Mouse (Mus musculus): ENCODE data around the gene Mthfsl.
"Not testable (repeated sequence)": the region's sequence is repeated elsewhere in the genome, so short reads cannot be mapped to it uniquely, and the experiment has no call there.

Mthfsl gene

DNA sequence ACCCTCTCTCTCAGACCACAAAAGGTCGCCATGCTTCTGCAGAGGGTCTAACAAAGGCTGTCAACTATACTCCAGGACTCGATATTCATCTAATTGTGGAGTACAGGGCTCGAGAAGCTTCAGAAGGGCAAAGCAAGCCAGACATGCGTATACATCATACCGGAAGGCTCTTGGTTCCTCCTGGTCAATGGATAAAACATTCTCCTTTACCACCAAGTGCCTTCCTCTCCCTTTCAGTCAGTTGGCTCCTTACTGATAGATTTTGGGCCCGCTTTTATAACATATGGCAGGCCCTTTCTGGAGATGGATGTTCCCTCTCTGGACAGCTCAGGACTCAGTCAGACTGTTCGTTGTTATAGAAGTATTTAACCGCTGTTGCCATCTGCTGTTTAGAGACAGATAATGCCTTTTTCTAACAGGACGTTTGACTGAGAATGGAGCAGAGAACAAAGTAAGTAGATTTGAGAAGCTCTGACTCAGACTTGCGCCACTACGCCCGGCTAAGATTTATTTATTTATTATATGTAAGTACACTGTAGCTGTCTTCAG is at the start of gene Mthfsl:
Mthfsl (minus strand) TSS at position 308 of the 549 bp plus-strand sequence.
- peak; percentile 44 to 66 for DNase-seq

DNA sequence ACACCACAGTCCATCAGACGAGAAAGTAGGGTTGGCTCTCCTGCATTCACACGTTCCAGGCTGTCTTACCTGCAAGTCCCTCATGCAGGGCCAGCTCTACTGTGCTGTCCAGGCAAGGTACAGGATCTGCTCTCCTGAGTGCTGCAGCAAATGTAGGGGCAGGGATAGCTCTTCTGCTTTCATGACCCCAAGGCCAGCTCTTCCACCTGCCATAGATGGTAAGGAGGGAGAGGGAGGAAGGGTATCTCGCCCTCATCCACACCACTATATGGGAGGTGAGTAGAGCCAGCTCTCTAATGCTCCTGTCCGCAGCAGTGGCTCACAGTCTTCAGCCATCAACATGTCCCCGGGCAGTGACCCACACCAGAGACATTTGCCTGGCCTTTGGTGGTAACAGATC is 49.4 kb upstream of the Mthfsl start:
- not testable (repeated sequence) for DNase-seq

DNA sequence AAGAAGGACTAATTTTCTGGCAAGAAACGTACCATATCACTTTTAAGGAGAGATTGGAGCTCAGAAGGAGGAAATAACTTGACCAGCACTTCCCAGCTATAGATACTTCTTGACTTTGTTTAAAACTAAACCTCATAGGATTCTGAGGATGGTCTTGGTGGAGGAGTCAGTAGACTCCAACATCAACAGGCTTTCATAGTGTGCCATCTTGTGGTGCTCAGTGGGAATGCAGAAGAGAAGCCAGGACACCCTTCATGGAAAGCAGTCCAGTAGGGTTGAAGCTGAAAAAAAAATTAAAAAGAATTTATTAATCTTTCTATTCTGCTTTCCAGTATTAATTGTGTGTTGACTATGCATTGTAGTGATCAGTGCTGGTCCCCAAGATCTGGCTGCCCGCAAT is 26.6 kb upstream of the Mthfsl start:
- peak; percentile 48 to 65 for DNase-seq

DNA sequence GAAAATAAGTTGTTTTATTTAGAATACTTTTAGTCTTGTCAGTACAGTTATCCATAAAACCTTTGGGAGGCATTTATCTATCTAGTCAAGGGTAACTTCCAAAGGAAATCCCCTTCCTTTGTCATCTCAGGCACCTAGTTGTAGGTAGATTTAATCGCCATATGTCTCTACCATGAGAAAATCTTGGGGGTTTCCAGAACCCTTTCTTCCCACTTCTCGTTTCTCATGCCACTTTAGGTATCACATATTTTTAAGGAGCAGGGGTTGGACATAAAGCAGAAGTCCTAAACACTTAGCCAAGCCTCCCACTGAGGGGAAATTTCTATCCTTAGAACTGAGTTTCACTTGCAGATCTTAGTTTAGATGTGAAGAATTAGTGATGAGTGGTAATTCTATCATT is 25.9 kb upstream of the Mthfsl start:
- not testable (repeated sequence) for DNase-seq

DNA sequence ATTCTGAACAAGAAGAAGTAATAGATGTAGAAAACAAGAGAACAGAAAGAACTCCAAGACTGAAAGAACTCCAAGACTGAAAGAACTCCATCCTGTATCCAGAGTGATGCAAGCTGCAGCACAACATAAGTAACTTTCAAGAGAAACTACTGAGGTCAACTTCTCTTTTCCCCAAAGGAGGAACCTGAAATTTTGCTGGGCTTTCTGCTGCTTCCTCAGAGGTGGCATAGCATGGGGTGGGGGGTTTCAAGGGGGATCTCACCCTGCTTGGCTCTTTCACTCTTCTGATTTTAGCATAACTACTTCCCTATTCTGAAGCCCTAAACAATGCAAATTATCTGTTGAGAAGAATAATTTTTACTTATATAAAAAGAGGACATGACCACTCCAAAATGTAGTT is 15.2 kb upstream of the Mthfsl start:
- DNase-seq: not testable (repeated sequence)

DNA sequence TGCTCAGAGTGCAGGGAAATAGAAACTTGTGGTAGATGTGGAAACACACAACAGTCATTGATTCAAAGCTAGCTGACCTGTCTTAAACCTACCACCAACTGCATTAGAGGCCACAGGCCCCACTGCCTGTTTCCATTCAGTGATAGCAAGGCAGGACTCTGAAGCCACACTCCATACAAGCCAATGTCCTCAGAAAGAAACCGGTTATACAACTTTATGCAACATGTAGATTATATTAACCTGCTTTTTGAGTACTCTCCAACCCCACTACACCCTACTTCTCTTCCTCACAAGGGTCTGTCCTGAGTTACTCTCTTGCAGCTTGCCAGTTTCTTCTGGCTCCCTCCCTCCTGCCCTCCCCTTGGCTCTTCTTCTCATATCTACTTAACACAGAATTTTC is 13.1 kb upstream of the Mthfsl start:
- not testable (repeated sequence) for DNase-seq

DNA sequence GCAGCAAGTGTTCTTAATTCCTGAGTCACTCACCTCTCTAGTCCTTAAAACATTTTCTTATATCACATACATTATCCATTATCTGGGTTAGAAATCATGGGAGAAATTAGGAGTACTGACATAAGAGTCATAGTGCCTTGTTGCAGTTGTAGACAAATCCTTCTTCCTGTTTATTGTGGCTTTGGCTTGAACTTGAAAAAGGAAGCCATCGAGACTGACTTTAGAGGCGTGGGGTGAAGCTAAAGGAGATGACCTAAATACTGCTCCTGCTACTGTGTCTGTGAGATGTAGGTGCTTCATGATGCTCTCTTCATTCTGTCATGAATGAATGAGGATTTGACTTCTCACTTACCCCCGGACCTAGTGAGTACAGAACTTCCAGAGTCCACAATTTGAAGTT is 12.2 kb upstream of the Mthfsl start:
- DNase-seq: not testable (repeated sequence)

DNA sequence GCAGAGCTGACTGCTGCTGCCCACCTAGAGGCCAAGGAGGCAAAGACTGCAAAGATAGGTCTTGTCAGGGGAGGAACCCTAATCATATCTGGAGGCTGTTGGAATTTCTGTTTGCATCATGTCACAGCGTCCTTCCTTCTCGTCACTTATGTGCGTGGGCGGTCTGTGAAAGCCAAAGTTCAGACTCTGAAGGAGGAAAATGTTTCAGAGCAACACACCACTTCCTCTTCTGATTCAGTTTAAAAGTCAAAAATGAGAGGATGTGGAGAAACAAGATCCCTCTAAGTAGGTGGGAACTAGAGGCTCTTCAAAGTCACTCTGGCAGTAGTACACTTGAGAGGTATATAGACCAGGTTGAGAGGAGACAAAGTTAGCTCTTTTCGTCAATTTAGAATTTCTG is 11.6 kb upstream of the Mthfsl start, which contains the start of gene Bcl2a1d:
Bcl2a1d (minus strand) TSS at position 187 of the 400 bp plus-strand sequence.
- not testable (repeated sequence) for DNase-seq

DNA sequence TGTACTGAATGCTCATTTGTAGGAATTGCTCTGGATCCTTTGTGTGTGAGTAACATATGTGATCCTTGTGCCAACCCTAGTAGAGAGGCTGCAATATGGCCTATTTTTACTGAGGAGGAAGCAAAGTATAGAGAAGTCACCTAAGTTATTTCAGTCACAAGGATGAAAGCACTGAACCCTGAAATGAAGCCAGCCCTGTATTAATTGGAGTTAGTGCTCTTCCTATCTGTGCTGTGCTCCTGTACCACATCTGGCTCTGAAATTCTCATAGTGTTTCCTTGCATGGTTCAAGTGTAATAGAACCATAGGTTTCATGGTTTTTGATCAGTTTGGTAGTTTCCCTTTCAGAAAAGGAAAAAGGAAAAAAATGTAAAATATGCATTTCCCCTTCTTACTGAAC is 8.2 kb upstream of the Mthfsl start:
- not testable (repeated sequence) for DNase-seq

DNA sequence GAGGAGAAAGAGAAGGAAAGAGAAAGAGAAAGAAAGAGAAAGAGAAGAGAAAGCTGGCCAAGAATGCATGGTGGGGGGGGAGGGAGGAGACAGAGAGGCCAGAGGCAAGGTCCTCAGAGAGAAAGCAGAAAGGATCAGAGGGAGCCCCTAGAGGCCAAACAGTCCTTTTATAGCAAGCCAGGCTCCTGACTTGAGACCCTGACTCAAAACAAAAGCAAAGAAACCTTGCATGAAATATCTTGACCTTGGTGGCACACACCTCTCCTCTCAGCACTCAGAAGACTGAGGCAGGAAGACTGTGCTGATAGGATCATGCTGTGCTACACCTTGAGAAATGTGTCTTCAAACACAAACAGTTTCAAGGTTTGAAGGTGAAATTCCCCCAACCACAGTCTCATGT is 1.5 kb upstream of the Mthfsl start:
- DNase-seq: not testable (repeated sequence)

DNA sequence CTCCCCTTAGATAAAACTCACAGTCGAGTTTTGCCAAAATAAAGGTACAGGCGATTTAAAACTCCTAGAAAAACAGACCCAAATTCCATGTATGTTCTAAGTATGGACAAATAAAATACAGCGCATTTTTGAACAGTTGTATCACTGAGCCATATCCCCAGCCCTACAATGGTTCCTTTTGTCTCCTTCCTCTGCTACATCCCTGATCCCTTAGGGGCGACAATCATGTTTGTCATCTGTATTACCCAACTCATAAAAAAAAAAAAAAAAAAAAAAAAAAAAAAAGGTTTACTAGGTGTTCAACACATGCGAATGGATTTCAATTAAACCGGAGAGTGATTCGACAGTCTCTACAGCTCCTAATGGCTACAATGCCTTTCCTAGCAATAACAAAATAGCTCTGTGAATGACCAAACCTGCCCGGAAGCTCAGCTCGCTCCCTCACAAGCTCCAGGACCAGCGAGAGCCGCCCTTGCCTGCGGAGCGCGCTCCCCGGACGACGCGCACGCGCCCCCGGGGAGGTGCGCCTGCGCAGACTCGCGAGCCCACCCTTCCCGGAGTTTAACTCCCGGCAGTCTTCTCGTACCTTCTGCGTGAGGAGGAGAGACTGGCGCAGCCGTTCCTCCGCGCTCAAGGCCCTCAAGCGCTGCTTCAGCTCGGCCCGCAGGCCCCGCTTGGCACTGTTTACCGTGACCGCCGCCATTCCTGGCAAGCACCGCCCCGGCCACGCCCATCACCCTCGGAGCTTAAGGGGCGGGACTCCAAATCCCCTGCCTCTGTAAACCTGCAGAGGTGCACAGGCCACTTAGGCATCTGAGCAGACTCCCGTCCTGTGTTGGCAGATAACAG is 799 bp downstream of the Mthfsl start:
- peak; percentile 34 to 61 for DNase-seq

DNA sequence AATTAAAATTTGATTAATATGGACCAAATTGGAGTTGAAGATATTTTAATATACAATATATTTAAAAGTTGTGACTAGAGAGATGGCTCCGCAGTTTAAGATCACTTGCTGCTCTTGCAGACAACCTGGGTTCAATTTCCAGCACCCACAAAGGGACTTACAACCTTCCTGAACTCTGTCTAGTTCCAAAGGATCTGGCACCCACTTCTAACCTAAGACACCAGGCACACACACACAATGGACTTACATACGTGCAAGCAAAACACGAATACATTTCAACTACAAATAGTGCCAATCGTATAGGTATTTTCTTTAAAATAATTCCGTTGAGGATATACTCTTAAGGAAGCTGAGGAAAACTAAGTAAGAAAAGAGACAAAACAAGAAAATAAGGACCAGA is 1.5 kb downstream of the Mthfsl start:
- peak; percentile 27 to 51 for DNase-seq

DNA sequence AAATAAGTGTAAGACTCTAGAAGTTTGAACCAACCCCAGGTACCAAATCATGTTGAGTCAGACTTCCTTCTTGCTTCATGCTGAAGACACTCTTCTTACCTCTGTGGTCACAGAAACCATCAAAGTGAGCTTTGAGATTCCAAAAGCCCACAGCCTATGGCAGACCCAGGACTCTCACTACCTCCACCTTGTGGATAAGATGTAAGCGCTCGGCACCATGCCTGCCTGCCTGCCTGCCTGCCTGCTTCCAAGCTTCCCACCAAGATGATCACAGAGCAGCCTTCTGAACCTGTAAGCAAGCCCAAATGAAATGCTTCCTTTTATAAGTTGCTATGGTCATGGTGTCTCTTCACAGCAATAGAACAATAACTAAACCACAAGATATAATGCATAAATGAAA is 2.0 kb downstream of the Mthfsl start:
- peak; percentile 85 to 89 for DNase-seq

DNA sequence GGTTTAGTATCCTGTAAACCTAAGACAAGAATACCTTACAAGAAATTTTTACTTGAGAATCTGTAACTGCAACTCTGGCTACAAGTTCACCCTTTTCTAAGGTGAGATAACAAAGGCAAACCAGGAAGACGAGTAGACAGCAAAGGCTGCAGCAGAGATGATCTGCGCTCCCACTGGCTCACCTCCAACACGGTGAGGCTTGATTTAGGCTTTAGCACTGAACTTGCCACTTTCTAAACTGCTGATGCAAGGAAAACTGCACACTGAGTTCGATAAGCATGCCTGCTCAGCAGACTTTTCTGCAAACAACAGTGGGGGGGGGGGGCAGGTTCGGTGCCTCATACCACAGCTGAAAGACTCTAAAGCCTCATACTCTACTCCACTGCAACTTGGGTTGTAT is 5.6 kb downstream of the Mthfsl start:
- not testable (repeated sequence) for DNase-seq

DNA sequence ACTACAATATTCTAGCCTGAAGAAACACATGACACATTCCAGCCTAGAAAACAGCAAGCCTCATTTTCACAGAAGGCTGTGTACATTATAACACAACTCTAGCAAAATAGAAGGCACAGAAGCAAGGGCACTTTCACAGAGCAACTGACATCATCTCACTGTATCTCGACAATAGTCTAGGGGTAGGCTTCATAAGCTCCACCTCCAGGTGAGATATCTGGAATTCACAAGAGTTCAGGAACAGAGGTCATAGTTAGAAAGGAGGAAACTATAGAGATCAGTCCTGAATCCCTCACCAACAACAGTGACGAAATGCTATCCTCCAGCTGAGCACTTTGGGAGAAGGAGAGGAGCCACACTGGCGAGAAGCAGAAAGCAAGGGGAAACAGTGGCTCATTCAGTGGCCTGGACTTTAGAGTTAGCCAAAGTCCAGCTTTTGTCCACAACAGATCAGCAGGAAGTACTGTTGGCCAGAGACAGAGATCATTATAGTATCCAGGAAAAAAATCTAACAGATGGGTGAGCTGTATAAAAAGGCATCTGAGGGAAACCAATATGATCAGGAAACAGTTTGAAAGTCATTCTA is 7.8 kb downstream of the Mthfsl start:
- DNase-seq: not testable (repeated sequence)

DNA sequence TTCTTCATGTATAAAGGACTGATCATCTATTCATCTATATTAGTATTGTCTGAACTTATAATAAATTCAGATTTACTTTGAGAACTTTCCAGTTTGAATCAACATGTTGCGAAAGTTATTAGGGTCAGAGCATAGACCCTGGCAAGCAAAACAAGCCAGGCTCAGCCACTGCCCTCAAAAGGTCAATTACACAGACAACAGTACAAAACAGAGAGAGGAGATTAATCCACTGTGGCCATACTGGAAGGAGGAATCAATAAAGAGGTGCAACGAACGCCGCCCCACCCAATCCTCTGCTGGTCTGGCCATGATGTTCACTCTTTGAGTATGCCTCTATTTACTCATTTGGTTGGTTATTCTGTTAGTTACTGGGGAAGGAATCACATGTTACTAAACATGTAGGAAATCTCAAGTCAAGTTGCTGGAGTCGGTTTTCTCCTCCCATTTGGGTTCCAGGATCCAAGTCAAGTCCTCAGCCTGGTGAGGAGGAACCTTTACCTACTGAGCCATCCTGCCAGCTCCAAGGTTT is 9.1 kb downstream of the Mthfsl start:
- DNase-seq: not testable (repeated sequence)

DNA sequence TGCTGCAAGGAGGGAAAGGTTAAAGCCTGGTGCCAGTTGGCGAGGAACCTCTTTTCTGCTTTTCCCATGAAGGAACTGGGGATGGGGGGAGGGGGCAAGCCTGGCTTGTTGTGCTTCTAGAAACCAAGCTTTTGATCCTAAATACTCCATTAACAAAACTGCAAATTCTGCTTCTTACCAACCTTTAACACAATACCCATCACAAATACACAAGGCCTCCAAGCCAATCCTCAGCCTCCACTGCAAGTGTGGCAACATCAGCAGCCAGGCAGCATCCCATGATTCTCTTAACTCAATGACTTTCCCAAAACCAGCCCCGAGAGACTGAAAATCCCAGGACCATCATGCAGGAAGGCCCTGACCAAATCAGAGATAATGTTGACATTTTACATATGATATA is 9.7 kb downstream of the Mthfsl start:
- not testable (repeated sequence) for DNase-seq

DNA sequence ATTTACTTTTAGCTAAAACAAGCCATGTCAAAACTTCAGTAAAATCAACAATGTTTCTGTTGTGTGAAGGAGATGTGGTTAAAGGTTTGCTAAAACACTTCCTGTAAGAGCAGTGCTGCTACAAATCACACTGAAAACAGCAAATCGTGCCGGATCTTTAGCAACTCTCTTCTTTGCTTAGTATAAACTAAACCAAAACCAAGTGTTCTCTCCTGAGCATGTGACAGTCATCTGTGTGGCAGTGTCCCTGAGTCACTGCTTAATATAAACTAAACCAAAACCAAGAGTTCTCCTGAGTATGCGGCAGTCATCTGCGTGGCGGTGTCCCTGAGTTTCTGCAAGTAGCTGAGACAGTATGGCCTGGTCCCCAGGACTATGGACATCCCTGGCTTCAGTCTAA is 10.3 kb downstream of the Mthfsl start:
- not testable (repeated sequence) for DNase-seq

DNA sequence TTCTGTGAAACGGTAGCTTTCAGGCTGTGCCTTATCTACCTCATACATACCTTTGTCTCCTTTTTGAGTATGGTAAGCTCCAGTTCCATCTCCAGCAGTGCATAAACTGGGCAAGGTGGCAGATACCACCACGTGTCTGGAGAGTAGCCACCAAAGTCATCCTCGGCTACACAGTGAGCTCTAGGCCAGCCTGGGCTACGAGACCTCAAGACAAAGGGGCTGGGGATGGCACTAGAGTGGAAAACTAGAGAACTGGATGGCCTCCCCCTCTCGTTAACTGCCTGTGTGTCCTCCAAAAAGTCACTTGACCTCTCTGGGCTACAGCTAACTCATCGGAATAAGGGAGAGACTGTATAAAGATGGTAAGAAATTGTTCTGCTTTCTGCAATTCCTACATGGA is 10.8 kb downstream of the Mthfsl start:
- DNase-seq: no peak

DNA sequence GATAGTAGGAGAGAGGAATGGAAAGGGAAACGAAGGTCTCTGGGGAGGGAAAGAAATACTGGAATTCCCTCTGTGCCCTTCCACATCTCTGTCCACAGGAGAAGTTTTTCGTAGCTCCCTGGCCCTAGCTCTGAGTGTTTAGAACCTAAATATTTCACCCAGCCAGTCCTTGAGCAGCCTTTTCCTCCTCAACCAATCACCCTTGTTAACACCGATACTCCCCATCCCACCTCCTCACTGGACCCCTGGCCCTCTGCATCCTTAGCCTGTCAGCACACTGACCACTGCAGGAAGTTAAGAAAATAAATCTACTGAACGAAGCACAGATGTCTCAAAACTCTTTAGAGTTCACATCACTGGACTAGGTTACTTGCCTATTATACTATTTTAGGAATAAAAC is 13.4 kb downstream of the Mthfsl start:
- no peak for DNase-seq

DNA sequence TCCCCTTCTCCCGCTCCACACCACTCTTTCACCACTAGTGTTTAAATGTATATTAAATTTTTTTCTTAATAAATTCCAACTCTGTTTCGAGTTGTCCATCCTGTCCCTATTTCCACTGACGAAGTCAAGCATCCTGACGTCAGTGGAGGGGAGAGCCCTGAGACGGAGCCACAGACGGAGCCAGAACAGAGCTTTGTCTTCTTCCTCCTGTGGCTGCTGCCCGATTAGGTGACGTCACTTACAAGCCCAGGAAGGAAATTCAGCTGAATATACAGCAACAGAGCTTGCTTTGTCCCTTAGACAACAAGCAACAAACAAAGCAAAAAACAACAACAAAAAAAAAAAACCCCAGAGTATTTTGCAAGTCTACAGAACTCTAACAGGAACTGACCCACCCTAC is 14.9 kb downstream of the Mthfsl start:
- not testable (repeated sequence) for DNase-seq

DNA sequence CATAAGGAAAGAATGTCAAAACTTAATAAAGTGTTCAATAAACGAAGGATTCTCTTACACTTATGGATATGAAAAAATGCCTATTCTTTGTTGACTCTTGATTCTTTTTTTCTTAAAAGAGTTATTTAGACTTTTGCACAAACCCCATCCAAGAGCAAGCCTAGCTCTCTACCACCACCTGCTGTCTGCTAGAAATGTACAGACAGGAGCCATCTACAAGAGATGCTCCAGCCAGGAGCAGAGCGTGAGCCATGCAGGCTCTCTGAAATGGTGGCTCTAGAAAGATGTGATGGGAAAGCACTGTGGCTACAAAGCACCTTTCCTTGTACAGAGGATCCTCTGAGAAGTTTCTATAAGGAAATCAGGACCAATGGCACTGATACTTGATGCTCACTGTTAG is 21.4 kb downstream of the Mthfsl start:
- DNase-seq: not testable (repeated sequence)

DNA sequence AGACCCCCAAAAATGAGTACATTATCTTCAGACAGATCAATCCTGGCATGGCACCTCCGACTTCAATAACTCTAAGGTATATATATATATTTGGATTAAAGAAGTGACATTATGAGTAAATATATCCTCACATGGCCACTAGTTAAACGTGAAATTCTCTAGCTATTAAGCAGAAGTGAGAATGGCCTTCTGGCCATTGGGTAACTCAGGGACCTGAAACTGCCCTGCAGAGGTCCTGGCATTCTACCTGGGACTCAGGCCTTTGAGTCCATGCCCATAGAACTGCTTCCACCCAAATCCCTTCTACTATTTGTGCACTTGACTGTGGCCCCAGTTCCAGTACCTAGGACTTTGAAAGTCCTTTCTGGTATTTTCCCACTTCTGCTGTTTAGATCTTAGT is 28.8 kb downstream of the Mthfsl start:
- not testable (repeated sequence) for DNase-seq

DNA sequence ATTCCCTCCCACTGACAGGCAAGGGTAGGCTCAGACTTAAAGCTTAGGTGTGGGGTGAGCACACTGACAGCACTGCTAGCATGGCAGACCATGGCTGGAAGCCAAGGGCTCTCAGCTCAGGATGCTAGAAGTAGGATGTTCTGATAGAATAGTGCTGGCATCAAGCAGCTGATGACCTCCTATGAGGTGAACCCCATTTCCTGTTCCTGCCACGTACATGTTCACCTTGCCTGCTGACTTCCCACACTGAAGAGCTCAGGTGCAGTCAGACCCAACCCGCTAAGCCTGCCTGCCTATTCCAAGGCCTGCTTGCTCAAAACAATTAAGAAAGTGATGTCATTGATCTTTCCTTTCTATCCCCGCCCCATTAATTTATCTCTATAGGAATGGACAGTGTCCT is 30.6 kb downstream of the Mthfsl start:
- DNase-seq: not testable (repeated sequence)
